Mouse (Mus musculus) embryonic facial prominence, embryonic 15.5 days (tissue): Measurements from ENCODE around the gene Psmd1. TPM values are rescaled to one million over a fixed set of nuclear protein-coding genes. Genes with fewer than 3 reads are reported as not detected.

Experiments
- polyA plus RNA-seq: library from polyadenylated mRNA; unstranded; fragments of >200 nt; fragmentation: Nextera tagmentation; extraction: Ambion mirVana; gene quantifications from 2 replicates; pipeline ENCODE4 v1.2.1, GENCODE M21; 2015

Gene Psmd1
- polyA plus RNA-seq, 1 experiment from 2014 or later = 149 TPM

Other genes with a start within 250 kb of the Psmd1 start
- 283 and 290 TPM in 2 replicates for gene Itm2c, start 170.1 kb upstream of the Psmd1 start, polyA plus RNA-seq
- gene 4933407L21Rik, start 135.9 kb upstream of the Psmd1 start, polyA plus RNA-seq = 0.45 and 1.2 TPM in 2 replicates
- 0.19 and 0.26 TPM in 2 replicates for gene Gpr55, start 103.4 kb upstream of the Psmd1 start, polyA plus RNA-seq
- 0.24 TPM in 1 of 2 replicates, not detected in the other for gene Spata3, start 47.6 kb upstream of the Psmd1 start, polyA plus RNA-seq
- 0.66 and 0.81 TPM in 2 replicates for gene 2810459M11Rik, start 18.5 kb upstream of the Psmd1 start, polyA plus RNA-seq
- 0.89 and 1.4 TPM in 2 replicates for gene Htr2b, start 47.6 kb downstream of the Psmd1 start, polyA plus RNA-seq
- gene Gm21972, start 69.2 kb downstream of the Psmd1 start, polyA plus RNA-seq = 0.51 TPM in 1 of 2 replicates, not detected in the other
- 22.5 and 25.4 TPM in 2 replicates for gene Armc9, start 90.4 kb downstream of the Psmd1 start, polyA plus RNA-seq
- gene B3gnt7, start 238.4 kb downstream of the Psmd1 start, polyA plus RNA-seq = 4.4 and 5.5 TPM in 2 replicates